Mouse (Mus musculus): ENCODE results near the gene Dtl.

The Dtl gene

GRCm38 (mm10) chr1:191575458-191576247 is at the start of gene Dtl, which contains the start of gene Ints7:
Gene Dtl, minus strand, starts transcription at chr1:191575544.
Gene Ints7, plus strand, starts transcription at chr1:191575636.
- peak; percentile 99 to 100 for DNase-seq (ENCODE audit: low spot score in 2 of 2)

GRCm38 (mm10) chr1:191625026-191625425 is 49.7 kb upstream of the Dtl start:
- no peak for DNase-seq (ENCODE audit: low spot score in 2 of 2)

- DNase-seq (ENCODE audit: low spot score in 2 of 2), result no peak
Measured at GRCm38 (mm10) chr1:191624492-191624891, 49.1 kb upstream of the Dtl start.

GRCm38 (mm10) chr1:191622801-191623200 is 47.5 kb upstream of the Dtl start:
- DNase-seq (ENCODE audit: low spot score in 2 of 2), result peak in 1 of 2 experiments; percentile 40

- DNase-seq (ENCODE audit: low spot score in 2 of 2), result no peak
Measured at GRCm38 (mm10) chr1:191621096-191621495, 45.8 kb upstream of the Dtl start.

- no peak for DNase-seq (ENCODE audit: low spot score in 2 of 2)
Measured at GRCm38 (mm10) chr1:191618067-191618766, 42.9 kb upstream of the Dtl start.

- no peak for DNase-seq (ENCODE audit: low spot score in 2 of 2)
Measured at GRCm38 (mm10) chr1:191617589-191617988, 42.2 kb upstream of the Dtl start.

- no peak for DNase-seq (ENCODE audit: low spot score in 2 of 2)
Measured at GRCm38 (mm10) chr1:191616245-191616644, 40.9 kb upstream of the Dtl start.

GRCm38 (mm10) chr1:191612877-191613276 is 37.5 kb upstream of the Dtl start:
- DNase-seq (ENCODE audit: low spot score in 2 of 2), result no peak

- DNase-seq (ENCODE audit: low spot score in 2 of 2), result no peak
Measured at GRCm38 (mm10) chr1:191611686-191612085, 36.3 kb upstream of the Dtl start.

GRCm38 (mm10) chr1:191610357-191610756 is 35.0 kb upstream of the Dtl start:
- DNase-seq (ENCODE audit: low spot score in 2 of 2), result no peak

- DNase-seq (ENCODE audit: low spot score in 2 of 2), result no peak
Measured at GRCm38 (mm10) chr1:191609578-191609977, 34.2 kb upstream of the Dtl start.

GRCm38 (mm10) chr1:191609051-191609450 is 33.7 kb upstream of the Dtl start:
- no peak for DNase-seq (ENCODE audit: low spot score in 2 of 2)

GRCm38 (mm10) chr1:191604690-191605089 is 29.3 kb upstream of the Dtl start:
- DNase-seq (ENCODE audit: low spot score in 2 of 2), result peak in 1 of 2 experiments; percentile 46

- DNase-seq (ENCODE audit: low spot score in 2 of 2), result no peak
Measured at GRCm38 (mm10) chr1:191599210-191599609, 23.9 kb upstream of the Dtl start.

GRCm38 (mm10) chr1:191596076-191596475 is 20.7 kb upstream of the Dtl start:
- no peak for DNase-seq (ENCODE audit: low spot score in 2 of 2)

- DNase-seq (ENCODE audit: low spot score in 2 of 2), result no peak
Measured at GRCm38 (mm10) chr1:191592016-191592720, 16.8 kb upstream of the Dtl start.

- DNase-seq (ENCODE audit: low spot score in 2 of 2), result no peak
Measured at GRCm38 (mm10) chr1:191588749-191589148, 13.4 kb upstream of the Dtl start.

GRCm38 (mm10) chr1:191587062-191587461 is 11.7 kb upstream of the Dtl start:
- no peak for DNase-seq (ENCODE audit: low spot score in 2 of 2)

- no peak for DNase-seq (ENCODE audit: low spot score in 2 of 2)
Measured at GRCm38 (mm10) chr1:191585704-191586103, 10.4 kb upstream of the Dtl start.

- no peak for DNase-seq (ENCODE audit: low spot score in 2 of 2)
Measured at GRCm38 (mm10) chr1:191584483-191584882, 9.1 kb upstream of the Dtl start.

- DNase-seq (ENCODE audit: low spot score in 2 of 2), result no peak
Measured at GRCm38 (mm10) chr1:191583836-191584235, 8.5 kb upstream of the Dtl start.

Data from right cerebral cortex, postnatal 10 days (tissue).